In the genomic region with DNA sequence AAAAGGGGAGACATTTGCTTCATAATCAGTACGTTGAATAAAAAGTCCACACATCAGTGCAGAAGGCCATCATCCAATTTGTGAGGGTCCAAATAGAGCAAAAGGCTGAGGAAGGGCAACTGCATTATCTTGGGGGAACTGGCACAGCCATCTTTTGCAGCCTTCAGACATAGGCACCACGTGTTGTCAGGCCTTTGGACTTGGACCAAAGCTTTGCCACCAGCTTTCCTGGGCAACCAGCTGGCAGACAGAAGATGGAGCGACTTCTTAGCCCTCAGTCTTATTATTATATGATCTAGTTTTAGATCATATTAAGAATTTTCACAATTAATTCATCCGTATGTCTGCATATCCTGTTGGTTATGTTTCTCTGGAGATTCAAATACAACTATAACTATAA, we compare ENCODE assay signal across 26 mouse cellular contexts.
"Had no signal": no experiment of that assay in that cellular context is flagged by ENCODE, and none has a peak within 500 bp of the region (broad histone marks: within the 10 kb centered on the region; RNA-seq: fewer than 3 reads in every experiment).

No protein-coding gene starts in this region.

- H3K9me3 ChIP-seq: heart, embryonic 10.5 days; heart, embryonic 13.5 days; heart, embryonic 15.5 days; hindbrain, embryonic 12.5 days; kidney, embryonic 15.5 days; limb, embryonic 13.5 days; limb, embryonic 15.5 days; liver, embryonic 12.5 days had no signal

- H3K4me1 ChIP-seq: heart, embryonic 10.5 days; hindbrain, embryonic 12.5 days; kidney, embryonic 15.5 days; limb, embryonic 13.5 days; limb, embryonic 15.5 days; liver, embryonic 12.5 days had no signal

- H3K4me3 ChIP-seq: heart, embryonic 10.5 days; heart, embryonic 13.5 days; heart, embryonic 15.5 days; hindbrain, embryonic 12.5 days; kidney, embryonic 15.5 days; left cerebral cortex, adult 2 months; limb, embryonic 13.5 days; limb, embryonic 15.5 days; liver, embryonic 12.5 days had no signal

- H3K27me3 ChIP-seq: heart, embryonic 13.5 days; heart, embryonic 15.5 days; hindbrain, embryonic 12.5 days; kidney, embryonic 15.5 days; limb, embryonic 13.5 days; limb, embryonic 15.5 days; liver, embryonic 12.5 days had no signal

- DNase-seq: gastrocnemius, postnatal 14 days; gastrocnemius, postnatal 36 days; heart, adult 18-20 months; heart, postnatal 14 days; heart, postnatal 36 days; kidney, adult 11 months; kidney, adult 2 months; kidney, adult 9 months; kidney, postnatal 14 days; kidney, postnatal 36 days; layer of hippocampus, adult 9-11 months; layer of hippocampus, postnatal 36 days had no signal

- ATAC-seq: hindbrain, embryonic 16.5 days; intestine, embryonic 16.5 days; liver, embryonic 12.5 days had no signal

- H3K9ac ChIP-seq: heart, embryonic 13.5 days; heart, embryonic 15.5 days; hindbrain, embryonic 12.5 days; hindbrain, embryonic 14.5 days; kidney, embryonic 15.5 days; limb, embryonic 13.5 days; limb, embryonic 15.5 days; liver, embryonic 12.5 days; liver, embryonic 14.5 days had no signal

- H3K36me3 ChIP-seq: heart, embryonic 10.5 days; heart, embryonic 13.5 days; heart, embryonic 15.5 days; hindbrain, embryonic 12.5 days; kidney, embryonic 15.5 days; limb, embryonic 13.5 days; limb, embryonic 15.5 days; liver, embryonic 12.5 days had no signal

- H3K27ac ChIP-seq: heart, embryonic 10.5 days; heart, embryonic 13.5 days; heart, embryonic 15.5 days; hindbrain, embryonic 12.5 days; hindbrain, embryonic 14.5 days; kidney, embryonic 15.5 days; kidney, postnatal 0 days; left cerebral cortex, adult 2 months; limb, embryonic 13.5 days; limb, embryonic 15.5 days; liver, embryonic 12.5 days; liver, embryonic 14.5 days had no signal

- H3K4me2 ChIP-seq: heart, embryonic 13.5 days; heart, embryonic 15.5 days; hindbrain, embryonic 12.5 days; hindbrain, embryonic 14.5 days; kidney, embryonic 15.5 days; limb, embryonic 13.5 days; limb, embryonic 15.5 days; liver, embryonic 12.5 days had no signal
